Mouse (Mus musculus): ENCODE results near the gene Pole3.

Gene Pole3

GRCm38 (mm10) chr4:62524651-62525488 is at the start of gene Pole3, which contains the start of gene 4933430I17Rik:
Pole3 (minus strand) TSS chr4:62525068.
4933430I17Rik (plus strand) TSS chr4:62525369.
- DNase-seq (ENCODE audit: low spot score in 2 of 2): peak; percentile 97

- DNase-seq (ENCODE audit: low spot score in 2 of 2): no peak
These were observed 45.2 kb upstream of the Pole3 start for GRCm38 (mm10) chr4:62570029-62570428.

GRCm38 (mm10) chr4:62569603-62570002 is 44.7 kb upstream of the Pole3 start:
- DNase-seq (ENCODE audit: low spot score in 2 of 2): no peak

GRCm38 (mm10) chr4:62568359-62568758 is 43.5 kb upstream of the Pole3 start:
- no peak for DNase-seq (ENCODE audit: low spot score in 2 of 2)

- no peak for DNase-seq (ENCODE audit: low spot score in 2 of 2)
These were observed 42.8 kb upstream of the Pole3 start for GRCm38 (mm10) chr4:62567696-62568095.

- DNase-seq (ENCODE audit: low spot score in 2 of 2): no peak
These were observed 41.7 kb upstream of the Pole3 start for GRCm38 (mm10) chr4:62566530-62566929.

- no peak for DNase-seq (ENCODE audit: low spot score in 2 of 2)
These were observed 37.1 kb upstream of the Pole3 start for GRCm38 (mm10) chr4:62562006-62562405.

GRCm38 (mm10) chr4:62561630-62562001 is 36.7 kb upstream of the Pole3 start:
- DNase-seq (ENCODE audit: low spot score in 2 of 2): no peak

GRCm38 (mm10) chr4:62560963-62561629 is 36.2 kb upstream of the Pole3 start:
- DNase-seq (ENCODE audit: low spot score in 2 of 2): peak; percentile 50 to 78

GRCm38 (mm10) chr4:62559797-62560329 is 35.0 kb upstream of the Pole3 start, which contains the start of gene Rgs3:
Rgs3 (plus strand) TSS chr4:62559847.
- DNase-seq (ENCODE audit: low spot score in 2 of 2): no peak

GRCm38 (mm10) chr4:62557436-62557835 is 32.6 kb upstream of the Pole3 start:
- DNase-seq (ENCODE audit: low spot score in 2 of 2): no peak

- DNase-seq (ENCODE audit: low spot score in 2 of 2): no peak
These were observed 27.1 kb upstream of the Pole3 start for GRCm38 (mm10) chr4:62551966-62552365.

GRCm38 (mm10) chr4:62544801-62545200 is 19.9 kb upstream of the Pole3 start:
- no peak for DNase-seq (ENCODE audit: low spot score in 2 of 2)

GRCm38 (mm10) chr4:62543782-62544181 is 18.9 kb upstream of the Pole3 start:
- DNase-seq (ENCODE audit: low spot score in 2 of 2): no peak

- DNase-seq (ENCODE audit: low spot score in 2 of 2): no peak
These were observed 16.9 kb upstream of the Pole3 start for GRCm38 (mm10) chr4:62541802-62542201.

- no peak for DNase-seq (ENCODE audit: low spot score in 2 of 2)
These were observed 8.9 kb upstream of the Pole3 start for GRCm38 (mm10) chr4:62533729-62534128.

- no peak for DNase-seq (ENCODE audit: low spot score in 2 of 2)
These were observed 2.8 kb upstream of the Pole3 start for GRCm38 (mm10) chr4:62527655-62528054.

GRCm38 (mm10) chr4:62526256-62526655 is 1.4 kb upstream of the Pole3 start:
- no peak for DNase-seq (ENCODE audit: low spot score in 2 of 2)

GRCm38 (mm10) chr4:62525489-62525811 is 582 bp upstream of the Pole3 start:
- DNase-seq (ENCODE audit: low spot score in 2 of 2): no peak

- DNase-seq (ENCODE audit: low spot score in 2 of 2): no peak
These were observed 3.9 kb downstream of the Pole3 start for GRCm38 (mm10) chr4:62520892-62521400.

GRCm38 (mm10) chr4:62519849-62520233 is 5.0 kb downstream of the Pole3 start, which contains the start of gene Alad:
Alad (minus strand) TSS chr4:62519918.
- DNase-seq (ENCODE audit: low spot score in 2 of 2): peak; percentile 86 to 88

GRCm38 (mm10) chr4:62519122-62519848 is 5.6 kb downstream of the Pole3 start:
- DNase-seq (ENCODE audit: low spot score in 2 of 2): peak in 1 of 2 experiments; percentile 38
